Mouse (Mus musculus) G1E (cell line): Measurements from ENCODE around the gene Srebf2.

Source experiments
- CTCF ChIP-seq: IDR thresholded peaks from 2 replicates; pipeline ENCODE4 v1.5.1; 2012; ENCODE audit warnings: low read depth, low read length, inconsistent platforms, mixed read lengths
- POLR2AphosphoS5 ChIP-seq: IDR thresholded peaks from 2 replicates; pipeline ENCODE4 v1.6.1; 2012; ENCODE audit warnings: low read depth, low read length, inconsistent platforms; ENCODE audit not compliant: insufficient replicate concordance
- TAL1 ChIP-seq: conservative IDR thresholded peaks from 2 replicates; pipeline ENCODE4 v1.6.1; 2012; ENCODE audit warnings: low read depth, low read length, inconsistent platforms, mixed read lengths

DNA sequence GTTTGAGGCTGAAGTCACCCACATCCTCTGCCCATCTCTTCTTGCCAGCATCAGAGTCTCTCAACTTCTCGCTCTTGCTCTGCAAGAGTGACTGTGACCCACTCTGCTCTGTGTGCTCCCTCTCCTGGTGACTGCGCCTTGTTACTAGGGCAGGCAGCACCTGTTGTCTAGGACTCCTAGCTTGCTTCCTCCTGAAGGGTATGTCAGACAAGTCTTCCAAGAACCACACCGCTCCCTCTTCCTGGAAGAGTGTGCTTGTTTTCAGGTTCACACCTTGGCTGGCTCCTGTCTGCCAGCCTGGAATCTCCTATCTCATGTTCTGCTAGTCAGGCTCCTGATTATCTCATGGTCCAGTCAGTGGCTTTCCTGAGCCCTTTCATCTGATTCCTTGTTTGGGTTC lies 6.6 kb upstream of the Srebf2 start:
- TF ChIP-seq TAL1 (no peak), POLR2AphosphoS5 (no peak), CTCF (no peak)
